Mouse (Mus musculus) frontal cortex, adult (tissue): ENCODE measurements around the gene Prx.

Experiments used
- ATAC-seq: cut with Nextera tagmentation; 2 replicates; pipeline ENCODE4 v1.9.2; 2017; ENCODE audit warnings: mild to moderate bottlenecking, moderate library complexity, mixed read lengths; ENCODE audit not compliant: low TSS enrichment

Prx gene

DNA sequence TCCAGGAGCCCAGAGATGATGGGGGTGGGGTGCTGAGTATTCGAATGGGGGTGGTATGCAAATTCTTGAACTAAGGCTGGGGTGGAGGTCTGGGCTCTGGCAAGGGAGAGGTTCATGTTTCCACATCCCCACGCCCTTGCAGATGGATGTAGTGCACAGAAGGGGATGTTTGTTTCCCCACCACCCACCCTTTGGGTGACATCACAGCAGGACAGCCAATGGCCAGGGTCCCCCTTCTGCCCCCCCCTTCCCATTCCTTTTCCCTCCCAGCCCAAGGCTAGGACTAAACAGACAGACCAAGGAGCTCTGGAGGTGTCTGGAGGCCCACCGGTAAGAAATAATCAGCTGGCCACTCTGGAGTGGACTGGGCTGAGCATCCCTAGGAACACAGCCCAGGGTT, at the start of gene Prx:
Gene Prx (plus strand): TSS at position 289 of the 400 bp plus-strand sequence.
- ATAC-seq: no peak

DNA sequence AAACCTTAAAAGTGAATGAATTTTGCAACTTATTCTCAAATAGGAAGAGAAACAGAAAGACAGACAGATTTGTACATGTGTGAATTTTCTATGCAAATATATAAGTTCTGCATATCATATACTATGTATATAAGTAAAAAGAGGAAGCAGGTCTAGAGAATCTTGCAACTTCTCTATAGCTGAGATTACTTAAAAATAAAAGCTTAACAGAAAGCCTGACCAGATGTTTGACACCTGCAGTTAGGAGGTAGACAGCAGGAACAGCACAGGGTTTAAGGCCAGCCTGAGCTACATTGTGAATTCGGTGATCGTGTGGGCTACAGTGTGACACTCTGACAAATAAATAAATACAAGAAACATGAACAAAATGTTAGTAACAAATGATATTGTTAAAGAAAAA, 47.8 kb upstream of the Prx start:
- no peak for ATAC-seq

DNA sequence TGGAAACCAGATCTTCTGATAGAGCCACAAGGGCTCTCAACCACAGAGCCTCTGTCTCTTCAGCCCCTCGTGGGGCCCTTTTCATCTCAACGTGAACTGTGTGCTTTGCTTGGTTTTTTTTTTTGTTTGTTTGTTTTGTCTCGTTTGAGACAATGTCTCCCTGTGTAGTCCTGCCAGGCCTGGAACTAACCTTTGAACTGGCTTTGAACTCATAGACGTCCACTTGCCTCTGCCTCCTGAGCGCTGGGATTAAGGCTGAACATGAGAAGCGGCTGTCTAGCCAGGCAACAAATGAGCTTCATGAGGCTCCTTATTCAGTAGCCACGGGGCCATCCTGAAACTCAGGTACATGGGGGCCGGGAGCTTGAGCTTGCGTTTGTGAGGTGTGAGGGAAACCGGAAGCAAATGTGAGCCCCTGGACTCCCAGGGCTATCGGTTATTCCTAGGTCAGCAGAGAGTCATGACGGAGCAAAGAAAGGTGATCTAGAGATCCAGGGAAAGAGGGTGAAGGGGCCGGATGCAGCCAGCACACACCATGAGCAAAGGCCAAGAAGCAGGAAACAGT, 46.8 kb upstream of the Prx start:
- ATAC-seq: no peak

DNA sequence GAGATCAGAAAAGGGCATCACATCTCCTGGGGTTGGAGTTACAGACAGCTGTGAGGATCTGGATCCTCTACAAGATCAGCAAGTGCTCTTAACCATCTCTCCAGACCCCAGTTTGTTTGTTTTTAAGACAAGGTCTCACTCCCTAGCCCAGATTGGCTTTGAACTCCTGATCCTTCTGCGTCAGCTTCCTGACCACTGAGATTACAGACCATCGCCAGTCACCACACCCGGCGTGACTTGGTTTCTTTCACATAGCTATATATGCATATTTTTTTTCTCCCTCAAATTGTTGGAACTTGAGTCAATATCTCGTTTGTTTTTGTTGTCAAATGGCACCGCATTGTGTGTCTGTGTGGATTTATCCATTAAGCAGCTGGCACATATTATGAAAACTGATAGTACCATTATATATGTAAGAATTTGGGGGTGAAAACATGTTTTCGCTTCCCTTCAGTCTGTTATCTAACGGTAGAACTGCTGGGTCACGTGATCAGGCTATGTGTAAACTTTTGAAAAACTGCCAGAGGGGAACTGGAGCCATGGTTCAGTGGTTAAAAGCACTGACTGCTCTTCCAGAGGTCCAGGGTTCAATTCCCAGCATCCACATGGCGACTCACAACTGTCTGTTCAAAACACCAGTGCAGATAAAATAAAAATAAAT, 44.5 kb upstream of the Prx start:
- ATAC-seq: no peak

DNA sequence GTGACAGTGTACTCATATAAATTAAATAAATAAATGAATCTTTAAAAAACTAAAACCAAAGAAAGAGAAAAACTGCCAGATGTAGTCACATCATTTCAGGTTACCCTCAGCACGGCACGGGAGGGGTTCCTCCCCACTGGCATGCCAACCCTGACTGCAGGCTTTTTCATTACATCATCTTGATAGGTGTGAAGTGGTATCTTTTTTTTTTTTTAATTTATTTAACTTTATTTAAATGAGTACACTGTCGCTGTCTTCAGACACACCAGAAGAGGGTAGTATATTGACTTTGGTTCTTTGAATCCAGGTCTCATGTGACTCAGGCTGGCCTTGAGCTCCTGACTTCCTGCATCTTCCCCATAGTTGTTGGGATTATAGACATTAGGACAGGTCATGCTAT, 43.9 kb upstream of the Prx start:
- ATAC-seq: no peak

DNA sequence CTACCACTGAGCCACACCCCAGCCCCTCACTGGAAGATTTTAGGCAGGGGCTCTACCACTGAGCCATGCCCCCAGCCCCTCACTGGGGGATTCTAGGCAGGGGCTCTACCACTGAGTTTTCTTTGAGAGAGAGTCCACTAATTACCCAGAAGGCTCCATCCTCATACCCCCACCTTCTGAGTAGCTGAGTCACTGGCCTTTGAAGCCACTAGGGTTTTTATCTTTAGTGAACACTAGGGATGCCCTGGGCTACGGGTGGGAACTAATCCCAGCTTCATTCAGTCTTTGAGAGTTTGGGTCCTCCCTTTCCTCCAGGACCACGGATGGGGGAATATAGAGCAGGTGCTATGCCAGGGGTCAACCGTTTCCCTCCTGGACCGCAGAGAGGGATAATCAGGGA, 40.5 kb upstream of the Prx start:
- no peak for ATAC-seq

DNA sequence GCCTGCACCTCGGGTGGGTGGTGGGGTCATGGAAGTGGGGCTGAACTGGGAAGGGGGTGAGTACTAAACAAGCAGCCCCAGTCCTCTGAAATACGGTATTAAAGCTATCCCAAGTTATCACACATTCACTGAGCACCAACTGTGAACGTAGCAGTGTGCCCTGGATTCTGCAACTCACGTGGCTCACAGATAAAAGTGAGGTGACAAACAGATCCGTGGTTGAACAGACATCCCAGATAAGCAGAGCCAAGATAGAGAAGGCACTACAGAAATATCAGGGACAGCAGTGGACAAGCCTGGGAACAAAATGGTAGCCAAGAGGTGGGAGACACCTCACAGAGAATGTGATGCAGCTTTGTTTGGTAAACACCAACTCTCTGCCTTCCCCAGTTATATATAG, 39.5 kb upstream of the Prx start:
- no peak for ATAC-seq

DNA sequence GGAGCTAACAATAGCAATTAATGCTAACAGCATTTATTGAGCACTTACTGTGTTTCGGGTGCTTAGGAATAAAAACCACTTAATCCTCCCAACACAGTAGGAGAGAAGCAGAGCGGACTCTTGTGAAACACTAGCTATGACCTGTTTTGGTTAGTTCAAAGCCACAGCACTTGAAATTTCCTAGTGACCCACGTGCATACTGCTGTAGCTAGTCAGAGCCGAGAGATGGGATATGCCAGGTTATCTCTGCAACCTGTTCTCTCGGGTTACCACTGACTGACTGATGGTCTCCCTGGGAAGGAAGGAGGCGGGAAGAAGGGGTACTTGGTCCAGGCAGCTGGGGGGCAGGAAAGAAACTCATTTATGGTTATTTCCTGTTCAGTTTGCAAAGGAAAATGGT, 38.6 kb upstream of the Prx start:
- ATAC-seq: no peak

DNA sequence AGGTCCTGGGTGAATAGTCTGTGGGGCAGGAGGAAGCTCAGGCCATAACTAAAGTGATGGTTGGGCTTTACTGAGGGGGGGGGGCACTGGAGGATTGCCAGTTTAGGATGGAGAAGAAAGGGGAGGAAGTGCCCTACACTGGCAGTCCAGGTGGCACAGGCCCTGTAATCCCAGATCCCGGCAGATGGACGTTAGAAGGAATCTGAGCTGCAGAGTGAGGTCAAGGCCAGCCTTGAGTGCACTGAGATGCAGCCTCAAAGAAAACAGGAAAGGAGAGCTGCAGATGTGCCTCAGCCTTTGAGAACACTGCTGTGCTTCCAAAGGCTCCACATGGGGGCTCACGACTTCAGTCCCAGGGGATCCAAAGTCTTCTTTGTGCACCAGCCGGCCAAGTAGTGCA, 31.5 kb upstream of the Prx start:
- no peak for ATAC-seq

DNA sequence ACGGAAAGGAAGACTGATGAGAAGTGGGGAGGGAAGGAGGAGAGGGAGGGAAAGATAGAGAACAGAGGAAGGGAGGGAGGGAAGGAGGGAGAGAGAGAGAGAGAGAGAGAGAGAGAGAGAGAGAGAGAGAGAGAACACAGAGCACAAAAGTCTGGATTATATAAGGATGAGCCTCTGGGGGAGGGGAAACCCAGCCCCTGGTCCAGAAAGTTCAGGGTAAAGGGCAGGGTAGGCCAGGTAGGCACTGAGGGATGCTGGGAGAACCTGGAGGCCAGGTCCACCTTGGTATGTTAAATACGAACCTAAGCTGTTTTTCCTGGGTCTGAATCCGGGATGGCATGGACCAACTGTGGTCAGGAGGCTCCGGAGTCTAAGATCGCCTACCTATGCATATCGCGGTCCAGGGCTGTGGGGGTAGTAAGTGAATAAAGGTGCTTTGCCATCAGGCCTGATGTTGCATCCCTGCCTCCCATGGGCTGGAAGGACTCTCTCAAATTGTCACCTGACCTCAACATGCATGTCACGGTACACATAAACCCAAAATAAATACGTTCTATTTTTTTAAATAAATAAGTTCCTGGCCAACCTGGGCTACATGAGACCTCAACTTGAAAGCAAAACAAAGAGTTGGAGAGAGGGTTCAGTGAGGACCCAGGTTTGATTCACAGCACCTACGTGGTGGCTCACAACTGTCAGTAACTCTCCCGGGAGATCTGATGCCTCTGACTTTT, 27.6 kb upstream of the Prx start:
- no peak for ATAC-seq

DNA sequence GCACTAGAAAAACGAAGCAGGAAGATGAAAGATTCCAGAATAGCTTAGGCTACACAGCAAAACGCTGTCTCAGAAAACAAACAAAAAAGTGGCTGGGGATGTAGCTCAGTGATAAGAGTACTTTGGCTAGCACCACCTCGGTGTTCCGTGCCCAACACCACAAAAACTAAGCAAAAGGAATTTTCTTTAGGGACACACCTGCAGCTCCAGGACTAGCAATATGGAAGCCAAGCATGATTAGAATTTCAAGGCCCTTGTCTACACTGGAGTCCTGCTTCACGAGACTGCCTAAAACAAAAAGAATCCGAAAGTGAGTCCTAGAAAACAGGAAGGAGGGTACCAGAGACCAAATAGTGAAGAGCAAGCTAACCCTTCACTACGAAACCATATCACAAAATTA, 26.5 kb upstream of the Prx start:
- ATAC-seq: no peak

DNA sequence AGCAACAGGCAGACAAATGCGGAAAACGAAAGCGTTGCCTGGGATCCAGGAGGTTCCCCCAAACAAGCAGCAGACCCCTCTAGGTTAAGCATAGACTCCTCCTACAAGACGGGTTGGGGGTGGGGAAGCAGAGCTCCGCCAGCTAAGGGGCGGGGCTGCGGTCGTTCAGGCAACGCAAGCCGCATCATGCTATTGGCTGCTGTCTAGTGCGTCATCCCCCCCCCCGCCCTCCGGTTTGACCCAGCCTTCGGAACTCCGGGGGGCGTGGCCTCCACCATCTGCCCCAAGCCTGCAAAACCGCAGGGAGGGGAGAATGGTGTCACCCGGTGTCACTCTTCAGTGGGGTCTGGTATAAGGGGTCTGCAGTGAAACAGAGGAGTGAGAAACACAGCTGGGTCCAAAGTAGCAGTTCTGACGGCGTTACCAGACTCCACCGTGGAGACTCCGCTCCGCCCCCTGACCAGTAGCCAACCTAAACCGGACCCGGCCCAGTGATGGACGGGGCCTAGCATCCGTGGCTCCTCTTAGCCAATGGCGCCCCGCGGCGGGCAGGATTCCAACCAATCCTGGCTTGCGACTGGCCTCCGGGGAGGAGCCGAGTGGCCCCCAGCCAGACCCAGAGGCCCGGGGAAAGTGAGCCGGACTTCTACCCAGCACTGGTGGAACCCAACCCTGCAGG, 25.8 kb upstream of the Prx start, which contains the start of gene Sertad3:
Gene Sertad3 (plus strand): TSS at position 613 of the 679 bp plus-strand sequence.
- ATAC-seq: peak; percentile 79

DNA sequence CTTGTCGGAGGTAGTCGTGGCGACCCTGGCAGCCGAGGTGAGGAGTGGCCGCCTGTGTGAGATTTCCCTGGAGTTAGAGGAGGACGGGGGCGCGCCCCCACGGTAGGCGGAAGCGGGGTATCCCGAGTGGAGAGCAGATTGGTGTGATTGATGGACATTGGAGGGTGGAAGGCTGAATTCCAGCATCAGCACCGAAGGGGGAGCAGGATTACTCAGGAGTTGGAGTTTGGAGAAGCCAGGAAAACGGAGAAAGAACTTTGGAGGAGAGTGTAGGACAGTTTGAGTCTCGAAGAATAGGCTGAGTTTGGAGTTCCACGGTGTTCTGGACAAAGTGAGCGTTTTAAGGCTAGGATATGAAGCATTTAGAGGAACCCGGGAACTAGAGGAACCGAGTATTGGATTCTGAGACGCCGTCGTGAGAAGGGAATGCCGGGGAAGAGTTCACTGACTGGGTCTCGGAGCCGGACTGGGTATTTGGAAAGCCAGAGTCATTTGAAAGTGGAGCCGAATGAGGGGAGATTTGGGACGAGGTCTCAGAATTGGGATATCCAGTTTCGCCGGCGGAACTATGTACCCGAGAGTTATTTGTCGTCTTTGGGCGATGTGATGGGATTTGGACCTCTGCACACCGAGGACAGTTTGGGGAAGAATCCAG, 25.2 kb upstream of the Prx start:
- ATAC-seq: no peak

DNA sequence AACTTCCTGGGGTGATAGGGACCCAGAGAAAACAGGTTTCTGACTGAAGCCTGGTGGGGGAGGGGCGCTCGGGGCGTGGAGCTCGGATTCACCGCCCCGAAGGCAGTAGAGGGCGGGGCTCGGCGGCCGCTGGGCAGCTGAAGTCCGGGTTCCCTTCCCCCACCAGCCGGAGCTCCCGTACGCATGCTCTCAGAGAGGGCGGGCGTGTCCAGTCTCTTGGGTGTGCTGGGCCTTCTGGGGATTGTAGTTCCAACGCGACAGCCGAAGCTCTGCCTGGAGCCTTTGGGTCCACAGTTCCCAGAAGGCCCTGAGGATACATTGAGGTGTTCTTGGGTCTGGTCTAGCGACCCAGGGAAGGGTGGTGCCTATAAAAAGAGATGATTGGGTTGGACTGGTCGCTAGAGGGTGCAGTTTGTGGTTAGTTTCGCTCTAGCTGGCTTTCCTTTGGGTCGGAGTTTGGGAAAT, 24.6 kb upstream of the Prx start:
- ATAC-seq: peak; percentile 91

DNA sequence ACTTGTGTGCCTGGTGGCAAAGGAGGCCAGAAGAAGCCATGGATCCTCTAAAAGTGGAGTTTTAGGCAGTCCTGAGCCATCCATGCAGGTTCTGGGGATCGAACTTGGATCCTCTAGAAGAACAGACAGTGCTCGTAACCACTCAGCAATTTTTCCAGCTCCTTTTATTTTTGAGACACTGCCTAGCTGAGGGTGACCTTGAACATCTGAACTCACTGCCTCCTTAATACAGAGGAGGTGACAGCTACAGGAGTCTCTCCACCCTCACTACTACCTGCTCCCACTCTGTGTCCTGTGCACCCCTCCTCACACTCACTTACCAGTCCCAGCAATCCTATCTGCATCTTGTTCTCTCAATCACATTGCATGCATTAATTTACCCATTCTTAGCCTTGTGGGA, 23.5 kb upstream of the Prx start:
- ATAC-seq: no peak

DNA sequence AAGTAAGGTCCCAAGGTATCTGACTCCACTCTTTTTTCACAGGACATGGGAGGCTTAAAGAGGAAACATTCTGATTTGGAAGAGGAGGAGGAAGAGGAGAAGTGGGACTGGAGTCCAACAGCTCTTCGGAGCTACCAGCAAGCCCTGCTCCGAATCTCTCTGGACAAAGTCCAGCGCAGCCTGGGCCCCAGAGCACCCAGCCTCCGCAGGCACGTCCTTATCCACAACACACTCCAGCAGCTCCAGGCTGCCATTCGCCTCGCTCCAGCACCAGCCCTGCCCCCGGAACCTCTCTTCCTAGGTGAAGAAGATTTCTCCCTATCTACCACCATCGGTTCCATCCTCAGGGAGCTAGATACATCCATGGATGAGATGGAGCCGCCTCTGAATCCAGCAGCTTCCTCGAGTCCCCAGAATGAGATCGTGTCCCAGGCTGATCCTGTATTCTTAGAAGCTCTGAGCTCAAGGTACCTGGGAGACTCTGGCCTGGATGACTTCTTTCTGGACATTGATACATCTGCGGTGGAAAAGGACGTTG, 23.0 kb upstream of the Prx start:
- ATAC-seq: no peak

DNA sequence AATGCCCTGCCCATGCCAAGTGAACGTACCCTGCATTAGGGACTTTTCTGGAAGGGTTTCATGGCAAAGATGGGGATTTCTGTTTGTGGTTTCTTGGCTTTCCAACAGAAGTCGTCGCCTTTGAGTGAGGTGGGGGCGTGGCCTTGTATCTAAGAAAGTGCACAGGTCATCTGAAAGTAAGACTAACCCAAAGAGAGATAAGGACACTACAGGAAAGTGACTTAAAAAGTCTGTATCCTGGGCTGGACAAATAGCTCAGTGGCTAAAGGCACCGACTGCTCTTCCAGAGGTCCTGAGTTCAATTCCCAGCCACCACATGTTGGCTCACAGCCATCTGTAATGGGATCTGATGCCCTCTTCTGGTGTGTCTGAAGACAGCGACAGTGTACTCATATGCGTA, 20.6 kb upstream of the Prx start:
- ATAC-seq: no peak

DNA sequence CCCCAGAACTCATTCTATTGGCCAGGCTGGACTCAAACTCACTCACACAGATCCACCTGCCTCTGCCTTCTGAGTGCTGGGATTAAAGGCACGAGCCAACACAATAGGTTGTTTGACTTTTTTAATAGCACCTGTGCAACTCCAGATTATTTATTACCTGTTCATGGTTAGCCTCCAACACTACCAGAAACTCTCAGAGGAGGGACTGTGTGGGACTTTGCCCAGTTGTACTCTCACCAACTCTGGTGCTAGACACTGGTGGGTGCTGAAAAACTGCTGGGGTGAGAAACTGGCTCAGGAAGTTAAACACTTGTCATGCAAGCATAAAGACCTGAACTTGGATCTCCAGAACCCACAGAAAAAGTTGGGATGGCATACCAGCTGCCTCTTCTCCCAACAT, 19.4 kb upstream of the Prx start:
- no peak for ATAC-seq

DNA sequence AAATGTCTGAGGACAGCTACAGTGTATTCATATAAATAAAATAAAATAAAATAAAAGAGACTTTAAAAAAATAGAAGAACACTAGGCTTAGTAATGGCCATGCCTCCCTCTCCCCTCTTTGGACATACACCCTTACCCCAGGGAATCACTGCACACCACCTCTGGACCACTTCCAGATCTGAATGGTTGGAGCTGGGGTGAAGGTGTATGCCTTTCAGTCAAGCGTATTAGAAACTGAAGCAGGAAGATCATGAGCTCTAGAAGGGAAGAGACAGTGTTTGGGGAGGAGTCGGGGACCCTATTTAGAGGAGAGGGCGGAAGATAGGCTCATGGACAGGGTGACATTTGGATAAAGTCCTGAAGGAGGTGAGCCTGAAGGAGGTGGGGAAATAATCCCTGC, 18.6 kb upstream of the Prx start:
- no peak for ATAC-seq

DNA sequence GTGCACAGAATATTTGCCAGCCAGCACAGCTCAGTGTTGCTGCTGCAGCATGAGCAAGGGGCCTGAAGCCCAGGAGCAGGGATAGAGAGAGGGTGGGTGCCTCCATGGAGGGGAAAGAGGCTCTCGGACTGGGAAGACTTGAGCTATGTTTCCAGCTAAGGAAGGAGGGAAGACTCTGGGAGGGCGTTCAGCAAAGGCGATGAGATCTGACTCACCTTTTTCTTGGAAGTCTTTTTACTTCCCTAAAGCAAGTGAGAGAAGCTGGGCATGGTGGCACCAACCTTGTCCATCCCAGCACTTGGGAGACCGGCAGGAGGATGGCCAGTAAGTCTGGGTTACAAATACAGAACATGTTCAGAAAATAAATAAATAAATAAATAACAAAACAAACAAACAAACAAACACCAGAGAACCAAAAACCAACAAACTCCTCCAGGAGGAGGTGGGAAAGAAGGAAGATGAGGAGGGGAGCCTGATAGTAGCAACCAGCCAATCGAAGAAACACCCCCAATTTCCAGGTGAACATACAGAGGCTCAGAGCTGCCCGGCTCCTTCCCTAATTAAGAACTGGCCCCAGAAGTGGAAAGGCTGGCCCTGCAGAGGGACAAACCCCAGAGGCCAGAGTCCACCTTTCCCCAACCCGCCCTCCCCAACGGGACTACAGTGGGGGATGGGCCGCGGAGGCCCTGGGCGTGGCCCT, 18.0 kb upstream of the Prx start:
- ATAC-seq: peak; percentile 22; the same call in 1 of the 2 replicates

DNA sequence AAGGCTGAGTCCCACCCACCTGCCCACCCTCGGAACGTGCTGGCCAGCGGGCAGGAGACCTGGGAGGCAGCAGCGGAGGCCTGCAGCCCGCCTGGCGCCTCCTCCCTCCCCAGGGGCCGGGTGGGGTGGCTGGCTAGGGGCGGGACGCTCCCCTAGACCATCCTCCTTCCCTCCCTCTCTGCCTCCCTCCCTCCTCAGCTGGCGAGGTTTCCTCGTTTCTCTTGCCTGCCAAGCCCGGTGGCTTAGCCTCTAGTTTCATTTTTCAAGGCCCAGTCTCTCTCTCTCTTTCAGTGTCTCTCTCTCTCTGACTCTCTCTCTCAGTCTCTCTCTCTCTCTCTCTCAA, 17.5 kb upstream of the Prx start:
- ATAC-seq: peak; percentile 74
